Mouse (Mus musculus) stomach, postnatal 0 days (tissue): ENCODE measurements around the gene Git2.

ENCODE experiments used
- CTCF ChIP-seq: IDR thresholded peaks from 2 replicates; pipeline ENCODE4 v1.5.1; 2016; ENCODE audit warnings: antibody characterized with exemption, low read depth, mild to moderate bottlenecking, moderate library complexity
- EP300 ChIP-seq: optimal IDR thresholded peaks from 2 replicates; pipeline ENCODE3; 2016; ENCODE audit warnings: antibody characterized with exemption

DNA sequence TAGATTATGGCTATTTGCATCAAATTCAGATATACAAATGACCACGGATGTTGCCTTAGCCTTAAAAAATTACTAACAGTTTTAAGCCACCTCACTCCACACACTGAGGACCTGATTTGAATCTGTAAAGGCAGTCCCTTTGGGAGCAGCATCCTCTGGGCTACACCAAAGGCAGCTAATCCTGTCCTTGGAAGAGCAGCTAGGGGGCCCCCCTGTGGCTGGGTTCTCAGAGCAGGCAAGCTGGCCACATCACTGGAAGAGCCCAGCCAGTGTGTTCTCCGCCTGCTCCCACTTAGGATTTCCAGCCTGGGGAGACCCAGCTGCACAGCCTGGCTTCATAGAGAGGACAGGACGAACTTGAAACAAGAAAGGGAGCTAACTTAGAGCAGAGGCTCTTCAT is 29.6 kb upstream of the Git2 start:
- TF ChIP-seq EP300: no peak
- TF ChIP-seq CTCF: peak; percentile 62
